Mouse (Mus musculus): ENCODE results near the gene Sim1.

Gene Sim1

DNA sequence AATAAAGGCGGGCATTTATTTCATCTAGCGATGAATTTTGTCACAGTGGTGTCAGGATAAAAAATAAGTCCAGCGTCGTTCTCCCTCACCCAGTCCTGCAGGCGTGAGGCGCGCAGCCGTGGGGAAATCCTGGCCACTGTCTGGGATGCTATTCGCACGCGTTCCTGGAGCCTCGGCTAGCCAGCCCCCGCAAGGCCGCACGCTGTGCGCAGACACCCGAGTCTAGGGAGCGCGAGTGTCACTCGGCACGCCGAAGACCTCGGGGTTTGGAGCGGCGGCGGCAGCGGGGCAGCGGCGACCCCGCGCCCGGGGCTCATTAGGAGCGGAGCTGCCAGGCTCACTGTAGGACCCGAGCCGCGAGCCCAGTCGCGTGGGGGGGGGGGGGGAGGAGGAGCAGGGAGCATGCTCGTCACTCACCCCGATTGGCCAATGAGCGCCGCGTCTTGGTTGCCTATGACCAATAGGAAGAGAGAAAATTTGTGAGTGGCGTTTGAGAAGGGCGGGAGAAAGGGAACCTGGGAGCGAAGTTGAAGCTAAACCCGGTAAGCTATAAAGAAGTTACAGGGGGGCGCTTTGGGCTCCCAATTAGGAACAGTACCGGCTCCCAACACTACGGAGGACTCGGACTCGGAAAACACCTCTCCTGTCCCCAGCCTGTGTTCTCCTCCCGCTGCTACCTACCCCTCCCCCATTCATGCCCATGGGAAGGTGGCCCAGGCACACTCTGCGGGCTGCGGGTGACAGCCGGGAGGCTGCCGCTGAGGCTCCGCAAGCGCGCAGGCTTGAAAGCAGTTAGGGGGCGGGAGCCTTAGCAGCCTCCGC is at the start of gene Sim1:
Gene Sim1 (plus strand): TSS at position 585 of the 822 bp plus-strand sequence.
- DNase-seq: no peak

- DNase-seq: no peak
Observed at GRCm38 (mm10) chr10:50868202-50868601, 26.4 kb upstream of the Sim1 start.

- DNase-seq: no peak
Observed at GRCm38 (mm10) chr10:50876952-50877351, 17.6 kb upstream of the Sim1 start.

- no peak for DNase-seq
Observed at GRCm38 (mm10) chr10:50881476-50882069, 13.0 kb upstream of the Sim1 start.

GRCm38 (mm10) chr10:50882366-50882765 is 12.2 kb upstream of the Sim1 start:
- no peak for DNase-seq

DNA sequence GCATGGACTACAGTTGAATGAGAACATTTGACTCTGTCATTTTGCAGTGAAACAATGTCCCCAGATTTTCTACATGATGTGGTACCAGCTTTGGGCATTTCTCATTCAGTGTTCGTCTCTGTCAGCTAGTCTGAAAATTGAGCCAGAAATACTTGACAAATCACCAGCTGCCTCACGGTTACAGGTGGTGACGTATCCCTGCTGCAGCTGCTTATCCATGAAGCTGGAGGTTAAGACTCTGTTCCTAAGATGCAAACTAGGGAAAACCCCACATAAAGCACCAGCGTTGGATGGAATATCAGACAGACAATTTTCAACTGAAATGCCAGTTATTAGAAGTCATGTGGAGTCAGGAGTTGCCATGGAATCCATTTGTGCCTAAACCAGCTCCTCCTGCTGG is 8.2 kb upstream of the Sim1 start:
- DNase-seq: no peak

GRCm38 (mm10) chr10:50890621-50891020 is 3.9 kb upstream of the Sim1 start:
- no peak for DNase-seq

DNA sequence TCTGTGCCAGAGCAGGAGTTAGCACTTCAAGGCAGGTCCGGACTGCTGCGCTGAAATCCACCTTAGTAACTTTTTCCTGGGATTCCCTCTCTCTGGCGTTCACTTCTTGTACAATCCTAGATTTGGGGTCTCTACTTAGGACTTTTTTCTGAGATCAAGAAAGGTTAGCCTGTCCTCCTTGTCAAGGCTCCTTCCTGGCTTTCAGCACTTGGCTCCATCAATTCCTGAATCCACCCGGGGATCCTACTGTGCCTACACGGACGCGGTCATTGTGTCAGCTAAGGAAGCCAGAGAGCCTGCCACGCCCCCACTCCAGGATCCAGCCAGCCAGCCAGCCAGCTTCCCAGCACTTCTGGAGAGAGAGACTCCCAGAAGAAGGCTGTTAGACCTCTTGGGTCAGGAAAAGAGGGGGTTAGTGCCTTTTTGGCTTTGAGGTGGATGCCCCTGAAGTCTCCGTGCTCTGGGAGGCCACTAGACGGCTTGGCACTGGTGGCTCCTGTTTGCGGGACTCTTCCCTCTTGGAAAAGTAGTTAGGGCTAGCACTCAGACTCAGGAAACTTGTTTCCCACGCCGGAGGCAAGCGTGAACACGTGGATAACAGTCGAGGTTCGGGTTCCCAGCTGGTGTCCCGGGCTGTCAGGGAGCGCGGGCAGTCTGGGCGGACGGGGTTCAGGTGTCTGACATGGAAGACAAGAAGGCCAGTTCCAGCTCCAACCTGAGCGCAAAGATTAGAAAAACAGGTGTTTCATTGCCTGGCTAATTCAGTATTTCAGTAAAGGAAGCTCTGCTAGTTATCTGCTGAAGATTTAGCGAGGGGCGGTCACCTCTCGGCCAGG is 2.5 kb upstream of the Sim1 start:
- DNase-seq: no peak

DNA sequence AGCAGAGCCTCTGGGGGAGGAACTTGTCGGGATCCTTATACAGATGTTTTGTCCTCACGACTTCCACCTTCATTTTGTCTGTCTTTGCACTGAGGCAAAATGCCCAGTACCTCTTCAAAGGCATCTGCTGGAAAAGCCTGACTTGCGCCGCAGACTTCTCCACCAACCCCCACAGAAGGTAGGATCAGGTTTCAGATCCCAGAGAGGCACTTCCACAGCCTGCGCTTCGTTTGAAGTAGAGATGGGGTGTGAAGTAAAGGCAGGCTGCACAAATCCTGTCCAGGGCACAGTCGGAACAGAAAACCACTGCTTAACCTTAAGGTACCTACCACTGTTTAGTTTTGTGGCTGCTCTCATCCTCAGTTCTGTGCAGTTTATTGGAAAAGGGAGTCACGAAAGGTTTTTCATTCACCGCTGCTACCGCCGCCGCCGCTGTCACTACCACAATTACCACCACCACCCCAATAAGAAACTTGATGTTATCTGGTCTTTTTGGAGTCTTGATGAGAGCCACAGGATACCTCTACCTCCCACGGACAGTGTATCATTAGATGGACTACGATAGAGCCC is 1.7 kb upstream of the Sim1 start:
- no peak for DNase-seq

DNA sequence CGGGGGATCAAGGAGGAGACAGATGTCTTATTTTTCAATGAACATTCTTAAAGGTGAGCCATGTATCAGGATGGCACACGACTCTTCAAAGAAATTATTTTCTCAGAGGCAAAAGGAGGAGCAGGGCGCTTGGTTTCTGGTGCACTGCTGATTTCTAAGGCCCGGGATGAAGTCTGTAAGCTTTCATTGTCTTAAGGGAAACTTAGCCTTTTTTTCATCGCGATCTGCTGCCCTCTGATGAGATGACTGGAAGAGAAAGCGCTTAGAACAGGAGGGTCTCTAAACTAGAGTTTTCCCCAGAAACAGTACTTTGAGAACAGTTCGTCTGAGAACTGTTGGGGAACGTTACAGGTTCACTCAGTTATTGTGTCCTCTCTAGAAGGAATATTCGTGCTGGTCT is 1.0 kb upstream of the Sim1 start:
- DNase-seq: no peak

DNA sequence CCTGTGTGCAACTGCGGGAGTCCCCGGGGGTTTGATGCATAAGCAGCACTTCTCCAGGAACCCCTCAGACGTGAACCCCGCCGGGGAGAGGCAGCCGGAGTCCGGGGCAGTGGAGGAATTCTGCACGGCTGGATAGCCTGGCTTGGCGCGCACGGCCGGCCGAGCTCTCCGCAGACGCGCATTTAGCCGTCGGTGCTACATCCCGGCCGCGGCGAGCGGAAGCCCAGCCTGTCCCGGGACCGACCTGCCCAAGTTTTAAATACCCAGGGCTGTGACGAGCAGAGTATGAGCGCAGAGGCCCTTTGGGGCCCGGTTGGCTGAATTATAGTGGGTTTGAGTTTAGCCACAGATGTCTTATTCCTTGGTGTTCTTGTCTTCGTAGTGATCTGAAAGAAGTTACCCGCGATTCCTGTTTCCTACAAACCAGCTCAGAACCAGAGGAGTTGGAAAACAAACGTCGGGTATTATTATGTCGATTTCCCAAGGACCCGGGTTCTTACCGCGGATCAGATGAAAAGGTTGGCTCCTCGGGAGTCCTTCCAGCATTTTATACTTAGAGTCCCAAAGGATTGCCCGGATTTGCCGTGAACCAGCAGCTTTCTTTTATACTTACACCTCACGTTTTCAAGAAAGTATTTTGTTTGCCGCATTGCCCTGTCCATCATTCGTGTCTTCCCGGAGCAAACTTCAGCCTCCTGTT is 687 bp downstream of the Sim1 start:
- DNase-seq: no peak

DNA sequence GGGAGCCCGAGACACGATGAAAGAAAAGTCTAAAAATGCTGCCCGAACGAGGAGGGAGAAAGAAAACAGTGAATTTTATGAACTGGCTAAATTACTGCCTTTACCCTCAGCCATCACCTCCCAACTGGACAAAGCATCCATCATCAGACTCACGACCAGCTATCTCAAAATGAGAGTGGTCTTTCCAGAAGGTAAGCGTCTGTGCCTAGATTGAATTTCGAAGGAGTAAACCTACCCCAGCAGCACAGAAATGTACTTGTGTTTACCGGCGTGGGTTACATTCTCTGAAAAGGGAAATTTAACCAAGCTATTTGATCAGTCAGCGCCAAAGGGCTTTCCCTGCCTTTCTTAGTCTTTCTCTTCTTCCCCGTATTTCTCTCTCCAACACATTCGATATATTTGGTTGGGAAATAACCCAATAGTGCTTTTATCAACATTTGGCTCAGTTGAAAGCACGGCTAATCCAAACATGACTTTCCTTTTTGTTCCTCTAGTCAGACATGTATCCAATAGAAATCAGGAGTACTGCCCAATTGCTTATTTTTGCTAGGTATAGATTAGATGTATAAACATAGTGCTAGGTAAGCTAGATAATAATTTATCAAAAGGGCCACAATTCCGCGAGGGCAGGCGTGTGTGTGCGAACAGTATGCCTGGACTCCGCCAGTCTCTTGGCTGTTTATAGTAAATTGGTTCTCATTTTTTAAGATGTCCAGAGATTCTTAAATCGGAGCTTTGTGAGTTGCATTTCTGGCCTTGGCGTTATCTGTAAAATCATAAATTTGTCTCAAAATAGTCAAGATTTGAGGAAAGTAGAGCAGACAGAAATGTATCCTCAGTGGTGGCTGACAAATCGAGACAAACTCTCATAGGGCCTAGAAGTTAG is 1.6 kb downstream of the Sim1 start:
- no peak for DNase-seq

DNA sequence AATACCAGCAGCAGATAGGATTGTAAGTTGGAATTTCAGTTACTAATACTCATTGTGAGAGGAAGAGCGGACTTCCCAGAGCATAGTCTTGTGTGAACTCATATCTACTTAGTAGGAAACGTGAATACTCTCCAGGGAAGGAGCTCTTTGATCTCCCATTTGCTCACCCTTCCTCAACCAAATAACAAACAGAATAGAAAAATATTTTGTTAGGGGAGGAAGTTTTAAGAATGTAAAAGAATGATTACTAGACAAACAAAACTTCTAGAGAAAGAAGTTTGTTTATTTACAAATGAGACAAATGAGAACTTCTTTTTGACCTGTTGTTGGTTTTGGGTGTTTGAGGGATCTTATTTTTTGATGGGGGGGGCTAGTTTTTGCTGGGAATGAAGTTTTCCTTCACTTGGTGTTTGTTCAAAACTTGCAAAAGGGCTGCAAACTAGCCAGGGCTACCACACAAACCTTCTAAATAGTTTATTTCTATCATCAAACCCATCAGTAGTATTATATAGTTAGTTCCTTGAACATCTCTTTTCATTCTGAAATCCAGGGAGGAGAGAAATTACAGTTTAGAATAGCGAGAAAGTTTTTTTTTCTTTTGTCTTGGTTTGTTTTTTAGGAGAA is 2.3 kb downstream of the Sim1 start:
- no peak for DNase-seq

GRCm38 (mm10) chr10:50897530-50898471 is 3.2 kb downstream of the Sim1 start:
- DNase-seq: no peak

DNA sequence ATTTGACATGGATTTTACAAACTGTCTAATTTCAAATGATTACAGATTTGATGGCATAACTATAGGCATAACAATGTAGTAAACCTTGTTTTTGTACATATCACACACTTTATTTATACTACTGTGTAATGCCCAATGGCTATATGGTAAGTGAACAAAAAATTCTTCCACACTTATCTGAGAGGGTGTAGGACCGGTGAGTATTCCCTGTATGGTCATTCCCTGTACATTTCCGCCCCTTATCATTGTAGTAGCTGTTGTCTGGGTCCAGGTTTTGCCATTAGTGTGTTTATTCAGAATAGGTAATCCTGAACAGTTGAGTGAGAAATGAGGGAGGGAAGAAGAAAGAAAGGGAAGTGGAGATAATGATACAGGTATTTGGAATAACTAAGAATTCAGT is 4.1 kb downstream of the Sim1 start:
- DNase-seq: no peak

DNA sequence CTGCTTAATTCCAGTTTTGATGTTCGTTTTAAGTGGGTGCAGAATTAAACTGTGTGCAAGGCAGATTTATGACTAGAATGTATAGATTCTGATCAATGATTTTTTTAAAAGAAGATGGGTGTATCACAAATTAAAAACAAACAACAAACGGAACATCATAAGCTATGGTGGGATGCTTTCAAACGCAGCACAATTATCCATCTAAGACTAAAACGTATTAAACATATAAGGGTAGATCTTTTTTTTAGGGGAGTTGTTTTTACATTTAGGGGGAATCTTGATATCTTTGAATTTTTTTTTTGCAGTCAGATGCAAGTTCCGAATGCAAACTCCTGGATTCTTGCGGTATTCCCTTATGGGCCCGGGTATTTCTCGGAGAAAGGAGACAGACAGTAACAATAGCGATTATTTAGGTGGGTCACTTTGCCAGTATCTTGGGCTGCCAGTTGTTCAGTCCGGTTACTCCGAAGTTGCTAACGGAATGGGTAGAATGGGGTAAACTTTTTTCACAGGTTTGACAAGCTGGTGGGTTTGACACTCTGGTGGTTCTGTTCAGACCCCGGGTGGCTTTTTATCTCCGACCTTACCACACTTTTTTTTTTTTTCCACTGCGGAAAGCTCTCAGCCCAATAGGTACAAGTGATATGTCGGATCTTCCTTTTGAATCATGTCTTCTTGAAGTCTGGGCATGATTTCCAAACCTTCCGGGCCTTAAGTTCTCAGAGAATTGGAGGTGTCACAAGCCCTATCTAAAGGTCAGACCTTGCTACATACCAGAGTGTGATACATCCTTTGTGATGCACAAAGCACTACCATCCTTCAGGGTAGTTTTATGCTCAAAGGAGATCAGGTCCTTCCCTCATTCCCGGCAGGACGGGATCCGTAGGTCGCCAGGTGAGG is 5.5 kb downstream of the Sim1 start:
- no peak for DNase-seq

DNA sequence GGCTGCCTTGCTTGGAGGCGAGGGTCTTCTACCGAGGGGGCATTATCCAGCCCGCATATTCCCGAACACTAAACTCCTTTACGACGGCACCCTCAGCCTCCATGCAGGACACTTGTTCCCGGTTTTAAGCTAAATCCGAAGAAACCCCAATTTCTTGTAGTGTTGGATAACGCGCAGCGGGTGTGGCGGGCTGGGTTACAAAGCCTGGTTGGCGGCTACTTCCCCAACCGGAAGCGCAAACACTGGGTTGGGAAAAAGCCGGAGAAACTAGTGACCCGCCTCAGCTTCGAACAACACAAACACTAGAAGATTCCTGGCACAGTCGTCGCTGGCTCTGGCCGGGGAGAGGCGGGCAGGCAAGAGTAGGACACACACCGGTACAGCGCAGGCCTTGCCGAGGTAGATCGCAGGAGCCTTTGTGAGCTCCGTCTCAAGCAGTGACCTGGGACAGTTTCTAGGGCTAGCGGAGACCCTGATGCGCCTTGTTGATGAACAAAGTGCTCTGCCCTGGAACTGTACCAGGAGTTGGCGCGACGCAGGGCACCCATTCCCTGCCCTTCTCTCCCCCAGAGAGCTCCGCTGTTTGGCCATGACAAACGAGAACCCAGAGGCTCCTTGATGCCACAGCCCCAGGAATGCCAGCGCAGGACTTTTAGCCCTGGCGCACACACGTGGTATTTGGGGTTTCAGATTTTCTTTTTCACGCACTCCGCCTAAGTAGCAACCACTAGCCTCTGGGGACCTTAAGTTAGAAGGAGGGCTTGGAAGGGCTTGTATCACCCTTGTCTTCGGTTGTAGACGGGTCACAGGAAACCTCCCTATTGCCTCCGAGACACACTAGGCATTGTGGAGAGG is 6.4 kb downstream of the Sim1 start:
- DNase-seq: no peak
